Mouse (Mus musculus) cortical plate, adult 2 months (tissue): ENCODE results near the gene Pgpep1. TPM values are rescaled to one million over a fixed set of nuclear protein-coding genes. Genes with fewer than 3 reads are reported as not detected.

Experiments used
- H3K27ac ChIP-seq: fragments of 200-500 bp; 2 replicates; pipeline ENCODE4 v1.5.1; 2012; ENCODE audit warnings: low read length, control low read depth, inconsistent platforms; ENCODE audit not compliant: insufficient read depth
- H3K4me1 ChIP-seq: fragments of 200-500 bp; 2 replicates; pipeline ENCODE4 v1.6.1; 2011; ENCODE audit warnings: low read length; ENCODE audit not compliant: control insufficient read depth, insufficient read depth
- H3K4me3 ChIP-seq: fragments of 200-500 bp; 2 replicates; pipeline ENCODE4 v1.5.1; 2011; ENCODE audit warnings: mild to moderate bottlenecking, low read length, control low read depth; ENCODE audit not compliant: insufficient read depth
- CTCF ChIP-seq: fragments of 200-500 bp; IDR thresholded peaks from 2 replicates; pipeline ENCODE4 v1.5.1; 2011; ENCODE audit warnings: mild to moderate bottlenecking, control low read depth, low read length; ENCODE audit not compliant: insufficient read depth; ENCODE audit errors: extremely low read depth
- POLR2A ChIP-seq: fragments of 200-500 bp; IDR thresholded peaks from 2 replicates; pipeline ENCODE4 v1.6.1; 2011; ENCODE audit warnings: mild to moderate bottlenecking, low read length, control low read depth; ENCODE audit not compliant: insufficient read depth; ENCODE audit errors: extremely low read depth
- polyA plus RNA-seq: library from polyadenylated mRNA; depleted of rRNA; stranded (reverse); fragments of >200 nt; gene quantifications from 2 replicates; pipeline ENCODE4 v1.2.3, GENCODE M21; 2012

The Pgpep1 gene
- polyA plus RNA-seq, 1 experiment, result 18.1 TPM

GRCm38 (mm10) chr8:70693636-70694035 is 33.4 kb upstream of the Pgpep1 start:
- H3K4me1 ChIP-seq, result no peaks in the 10 kb centered on the region; the same call in 1 of the 2 replicates
- H3K27ac ChIP-seq, result no peak overlapping the region
- TF ChIP-seq POLR2A (no peak), CTCF (no peak)

DNA sequence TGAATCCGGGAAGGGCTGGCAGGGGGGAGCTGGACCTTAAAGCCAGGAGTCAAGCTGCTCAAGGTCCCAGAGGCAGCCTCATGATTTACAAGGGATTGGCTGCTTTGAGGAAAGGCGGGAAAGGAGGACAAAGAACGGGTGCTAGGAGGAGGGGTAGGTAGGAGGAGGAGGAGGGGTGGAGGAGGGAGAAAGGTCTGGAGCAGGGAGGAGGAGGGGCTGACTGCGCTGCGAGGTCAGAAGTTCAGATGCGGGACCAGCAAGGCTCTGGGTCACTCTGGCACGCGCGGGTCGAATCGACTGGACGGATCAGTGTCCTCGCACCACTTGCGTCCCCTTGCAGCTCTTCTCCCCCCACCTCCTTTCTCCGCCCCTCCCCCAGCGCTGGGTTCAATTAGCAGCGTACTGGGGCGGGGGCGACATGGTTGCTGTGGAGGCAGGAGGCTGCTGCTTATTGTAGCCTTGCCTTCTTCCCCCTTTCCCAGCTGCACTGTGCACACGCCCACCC is 31.6 kb upstream of the Pgpep1 start:
- Histone ChIP-seq H3K4me1 (no peaks in the 10 kb centered on the region; the same call in 1 of the 2 replicates), H3K4me3 (no peak overlapping the region), H3K27ac (no peak overlapping the region)
- no peak for TF ChIP-seq CTCF
- TF ChIP-seq POLR2A, result no peak

More at GRCm38 (mm10) chr8:70693636-70694035, 33.4 kb upstream of the Pgpep1 start:
- H3K4me3 ChIP-seq, result no peak overlapping the region

DNA sequence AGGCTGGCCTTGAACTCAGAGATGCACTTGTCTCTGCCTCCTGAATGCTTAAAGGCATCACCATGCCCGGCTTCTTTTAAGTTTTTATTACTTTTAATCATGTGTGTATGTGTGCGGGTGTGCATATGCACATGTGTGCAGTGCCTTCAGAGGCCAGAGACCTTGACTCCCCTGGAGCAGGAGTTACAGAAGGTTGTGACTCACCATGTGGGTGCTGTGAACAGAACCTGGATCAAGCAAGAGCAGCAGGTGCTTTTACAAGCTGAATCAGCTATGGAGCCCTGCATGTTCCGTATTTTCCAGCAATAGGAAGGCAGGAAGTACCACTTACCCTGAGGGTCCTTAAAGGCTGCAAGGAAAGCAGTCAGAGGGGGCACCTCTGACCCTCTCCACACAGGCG is 31.0 kb upstream of the Pgpep1 start:
- TF ChIP-seq CTCF (no peak), POLR2A (no peak)
- Histone ChIP-seq H3K4me1 (no peaks in the 10 kb centered on the region; the same call in 1 of the 2 replicates), H3K27ac (no peak overlapping the region), H3K4me3 (no peak overlapping the region)

- Histone ChIP-seq H3K27ac (no peak overlapping the region), H3K4me1 (no peaks in the 10 kb centered on the region; the same call in 1 of the 2 replicates), H3K4me3 (no peak overlapping the region)
- TF ChIP-seq CTCF, result no peak
- no peak for TF ChIP-seq POLR2A
These were observed 29.8 kb upstream of the Pgpep1 start for GRCm38 (mm10) chr8:70689892-70690390.

GRCm38 (mm10) chr8:70688136-70688535 is 27.9 kb upstream of the Pgpep1 start:
- TF ChIP-seq CTCF (no peak), POLR2A (no peak)
- no peak overlapping the region for H3K27ac ChIP-seq
- H3K4me3 ChIP-seq, result no peak overlapping the region
- peaks cover 3% of the 10 kb centered on the region for H3K4me1 ChIP-seq

DNA sequence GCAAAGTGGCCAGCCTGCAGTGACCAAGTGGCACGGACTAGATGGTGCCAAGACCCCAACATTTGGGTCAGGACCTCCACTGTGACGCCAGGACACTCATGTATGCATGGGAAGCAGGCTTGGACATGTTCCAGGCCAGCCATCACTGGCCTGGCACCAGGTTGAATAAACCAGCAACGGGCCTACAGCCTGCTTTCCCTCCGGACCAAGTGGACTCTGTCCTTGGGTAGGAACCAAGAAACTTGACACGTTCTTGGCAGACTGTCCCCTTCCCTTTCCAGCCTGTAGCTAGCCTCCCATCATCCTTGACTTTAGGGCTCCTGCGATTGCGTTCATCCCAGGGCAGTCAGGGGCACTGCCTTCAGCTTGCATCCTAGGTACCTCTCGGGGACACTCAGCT is 27.4 kb upstream of the Pgpep1 start:
- Histone ChIP-seq H3K4me3 (no peak overlapping the region), H3K27ac (no peak overlapping the region), H3K4me1 (peaks cover 3% of the 10 kb centered on the region)
- TF ChIP-seq POLR2A (no peak), CTCF (no peak)

GRCm38 (mm10) chr8:70684291-70684690 is 24.1 kb upstream of the Pgpep1 start:
- H3K27ac ChIP-seq, result peak overlapping the region; percentile 61
- H3K4me3 ChIP-seq, result no peak overlapping the region
- TF ChIP-seq CTCF, result no peak
- TF ChIP-seq POLR2A, result peak; percentile 39; the same call in 1 of the 2 replicates
- H3K4me1 ChIP-seq, result peaks cover 4% of the 10 kb centered on the region

- TF ChIP-seq POLR2A, result no peak
- TF ChIP-seq CTCF, result no peak
- H3K27ac ChIP-seq, result no peak overlapping the region
- no peak overlapping the region for H3K4me3 ChIP-seq
- H3K4me1 ChIP-seq, result peaks cover 4% of the 10 kb centered on the region
These were observed 22.5 kb upstream of the Pgpep1 start for GRCm38 (mm10) chr8:70682692-70683091.

DNA sequence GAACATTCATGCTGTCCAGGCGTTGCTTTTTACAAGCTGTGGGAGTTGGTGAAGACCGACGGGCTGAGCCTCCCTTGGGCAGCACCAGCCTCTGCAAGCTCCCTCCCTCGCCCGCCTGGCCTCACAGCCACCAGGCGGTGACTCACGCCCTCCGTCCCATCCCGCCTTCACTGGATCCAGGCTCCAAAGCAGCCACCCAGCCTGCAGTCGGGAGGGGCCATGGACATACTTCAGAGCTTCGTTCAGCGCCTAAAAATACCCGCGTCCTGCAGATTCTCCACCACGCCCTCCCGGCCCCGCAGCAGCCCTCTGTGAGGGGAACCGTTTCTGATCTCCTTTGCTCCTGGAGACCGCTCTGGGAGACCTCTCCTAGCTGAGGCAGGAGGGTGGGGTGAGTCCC is 22.0 kb upstream of the Pgpep1 start:
- TF ChIP-seq POLR2A (no peak), CTCF (no peak)
- Histone ChIP-seq H3K4me3 (no peak overlapping the region), H3K27ac (peak overlapping the region; percentile 39; the same call in 1 of the 2 replicates), H3K4me1 (peaks cover 4% of the 10 kb centered on the region)

DNA sequence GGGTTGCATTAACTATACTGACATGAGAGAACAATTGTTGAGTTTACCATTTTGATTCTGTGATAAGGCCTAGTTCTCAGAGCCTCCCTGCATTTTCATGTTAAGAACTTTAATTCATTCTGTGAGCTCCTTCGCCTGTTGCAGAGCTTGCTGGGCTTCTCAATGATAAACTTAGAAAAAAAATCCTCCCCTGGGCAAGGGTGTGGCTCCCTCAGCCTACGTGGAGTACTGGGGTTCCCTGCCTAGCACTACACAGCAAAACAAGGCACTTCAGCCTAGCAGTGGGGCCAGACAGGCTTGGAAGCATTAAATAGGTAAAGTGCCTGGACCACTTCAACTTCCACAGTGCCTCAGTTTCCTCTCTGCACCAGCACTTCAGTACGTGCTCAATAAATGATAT is 21.2 kb upstream of the Pgpep1 start:
- no peak for TF ChIP-seq CTCF
- no peak for TF ChIP-seq POLR2A
- no peak overlapping the region for H3K4me3 ChIP-seq
- no peak overlapping the region for H3K27ac ChIP-seq
- H3K4me1 ChIP-seq, result peaks cover 4% of the 10 kb centered on the region
